Mouse (Mus musculus) layer of hippocampus, adult 9-11 months (tissue): ENCODE results near the gene Olfr686.

ENCODE experiments used
- DNase-seq: peaks from one replicate; pipeline ENCODE4 v3.0.0; 2022

The Olfr686 gene

DNA sequence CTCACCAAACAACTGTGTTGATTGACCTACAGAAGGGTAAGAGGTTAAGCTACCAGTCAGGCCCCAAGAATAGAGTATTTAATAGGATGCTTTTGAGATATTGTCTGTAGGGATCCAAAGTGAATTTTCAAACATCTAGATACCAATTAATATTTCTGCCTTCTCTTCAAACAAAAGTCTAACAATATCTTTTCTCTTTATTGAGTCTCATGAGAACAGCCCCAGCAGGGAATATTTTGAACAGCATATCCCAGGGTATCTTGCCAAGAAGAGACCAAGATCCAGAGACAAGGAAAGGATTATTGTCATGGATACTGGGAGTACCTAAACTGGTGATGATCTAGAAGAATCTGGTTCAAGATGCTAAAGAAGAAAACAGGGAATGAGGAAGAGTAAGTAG lies at the start of gene Olfr686:
Gene Olfr686 (minus strand): TSS at position 101 of the 400 bp plus-strand sequence.
- no peak for DNase-seq

DNA sequence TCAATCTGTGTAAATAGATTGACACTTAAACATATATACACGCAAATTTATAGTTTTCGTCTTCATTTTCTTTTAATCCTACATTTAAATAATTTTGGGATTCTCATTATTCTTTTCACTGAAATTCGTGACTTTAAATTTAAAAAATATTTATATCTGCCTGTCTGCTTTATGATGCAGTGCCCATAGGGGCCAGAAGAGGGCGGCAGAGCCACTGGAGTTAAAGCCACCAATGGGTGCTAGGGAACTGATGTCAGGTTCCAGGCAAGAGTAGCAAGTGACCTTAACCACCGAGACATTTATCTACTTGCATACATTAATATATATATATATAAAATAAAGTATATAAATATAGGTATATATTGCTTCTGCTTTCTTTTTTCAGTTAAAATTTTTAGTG lies 49.4 kb upstream of the Olfr686 start:
- no peak for DNase-seq

DNA sequence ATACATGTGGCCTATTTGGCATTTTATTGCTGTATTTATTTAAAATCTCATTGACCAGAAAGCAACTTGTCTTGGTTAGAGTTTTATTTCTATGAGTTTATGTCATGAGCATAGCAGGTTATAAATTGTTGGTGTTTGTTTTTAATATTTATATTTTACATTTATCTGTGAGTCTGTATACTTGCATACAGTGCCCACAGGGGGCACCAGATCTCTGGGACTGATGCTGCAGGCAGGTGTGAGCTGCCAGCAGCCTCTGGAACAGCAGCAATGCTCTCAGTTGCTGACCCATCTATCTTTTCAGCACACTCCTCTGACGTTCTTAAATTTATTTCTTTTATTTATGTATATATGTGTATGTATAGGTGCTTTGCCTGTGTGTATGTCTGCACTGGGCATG lies 40.9 kb upstream of the Olfr686 start:
- no peak for DNase-seq

DNA sequence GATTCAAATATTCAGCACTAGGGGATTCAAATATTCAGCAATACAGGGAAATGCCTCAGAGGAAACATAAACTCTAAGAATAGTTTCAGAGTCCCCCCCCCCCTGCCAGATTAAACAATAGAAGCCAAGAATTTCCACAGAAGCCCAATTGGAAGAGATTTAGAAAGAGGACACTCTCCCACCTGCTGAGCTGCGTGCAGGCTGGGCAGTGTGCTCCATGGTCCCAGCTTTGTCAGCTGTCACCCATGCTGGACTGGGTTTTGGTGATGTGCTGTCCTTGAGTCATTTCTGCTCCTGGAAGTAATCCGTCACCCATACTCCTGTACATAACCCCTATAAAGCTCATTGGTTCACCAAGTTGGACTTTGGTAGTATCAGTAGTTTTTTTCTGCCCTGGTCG lies 40.4 kb upstream of the Olfr686 start:
- DNase-seq = no peak

GRCm38 (mm10) chr7:105229386-105229785 lies 22.1 kb upstream of the Olfr686 start:
- DNase-seq = no peak

DNA sequence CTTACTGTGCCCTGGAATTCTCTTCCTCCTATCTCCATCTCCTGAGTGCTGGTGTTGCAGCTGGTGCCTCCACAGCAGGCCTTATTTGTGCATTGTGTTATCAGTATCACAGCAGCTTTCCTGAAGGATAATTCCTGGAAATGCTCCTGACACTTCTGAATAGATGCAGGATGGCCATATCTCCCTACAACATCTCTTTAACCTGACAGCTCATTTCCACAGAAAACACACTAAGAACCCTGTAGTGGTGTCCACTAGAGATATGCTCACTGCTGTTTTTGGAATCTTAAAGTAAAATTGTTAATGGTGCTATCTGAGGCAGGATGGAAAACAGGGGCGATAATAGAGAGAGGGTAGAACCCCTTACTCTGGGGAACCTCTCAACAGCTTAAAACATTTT lies 20.9 kb upstream of the Olfr686 start:
- DNase-seq = no peak

- no peak for DNase-seq
Observed at GRCm38 (mm10) chr7:105226703-105227102, 19.4 kb upstream of the Olfr686 start.

DNA sequence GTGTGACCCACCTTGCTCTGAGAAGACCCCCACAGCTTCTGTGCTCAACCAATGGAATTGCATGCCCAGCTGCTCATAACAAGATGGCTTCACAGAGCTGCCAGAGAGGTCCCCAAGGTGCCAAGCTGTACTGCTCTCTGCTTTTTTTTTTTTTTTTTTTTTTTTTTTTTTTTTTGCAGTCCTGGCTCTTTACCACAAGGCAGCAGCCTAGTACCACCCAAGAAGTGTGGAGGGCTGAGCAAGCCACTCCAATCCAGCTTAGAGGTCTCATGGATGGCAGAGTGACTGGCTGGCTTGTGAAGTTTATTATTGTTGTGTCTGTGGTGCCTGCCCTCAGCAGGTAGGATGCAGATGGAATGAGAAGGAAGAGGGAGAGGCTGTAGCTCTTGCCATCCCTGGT lies 18.8 kb upstream of the Olfr686 start:
- DNase-seq = no peak

GRCm38 (mm10) chr7:105218281-105218680 lies 11.0 kb upstream of the Olfr686 start:
- DNase-seq = no peak

- peak; percentile 56 for DNase-seq
Observed at GRCm38 (mm10) chr7:105214761-105215160, 7.5 kb upstream of the Olfr686 start.

DNA sequence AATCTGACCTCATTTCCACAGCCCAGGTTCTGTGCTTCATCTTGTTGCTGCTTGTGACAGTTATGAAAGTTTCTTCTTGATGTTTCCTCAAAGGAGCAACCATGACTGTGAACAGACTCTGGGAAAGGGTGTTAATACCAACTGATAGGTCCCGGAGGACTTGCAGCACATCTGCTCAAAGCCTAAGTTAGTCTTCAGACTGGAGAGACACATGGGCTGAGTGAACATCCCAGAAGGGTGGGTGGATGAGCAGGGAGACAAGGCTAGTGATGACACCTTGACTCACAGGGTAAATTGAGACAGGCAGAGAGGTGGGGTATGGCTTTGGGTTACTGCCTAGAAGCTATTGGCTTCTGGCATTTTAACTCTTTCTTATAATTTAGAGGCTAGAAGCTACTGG lies 21.4 kb downstream of the Olfr686 start, which contains the start of gene Olfr685:
Gene Olfr685 (minus strand): TSS at position 101 of the 400 bp plus-strand sequence.
- no peak for DNase-seq

DNA sequence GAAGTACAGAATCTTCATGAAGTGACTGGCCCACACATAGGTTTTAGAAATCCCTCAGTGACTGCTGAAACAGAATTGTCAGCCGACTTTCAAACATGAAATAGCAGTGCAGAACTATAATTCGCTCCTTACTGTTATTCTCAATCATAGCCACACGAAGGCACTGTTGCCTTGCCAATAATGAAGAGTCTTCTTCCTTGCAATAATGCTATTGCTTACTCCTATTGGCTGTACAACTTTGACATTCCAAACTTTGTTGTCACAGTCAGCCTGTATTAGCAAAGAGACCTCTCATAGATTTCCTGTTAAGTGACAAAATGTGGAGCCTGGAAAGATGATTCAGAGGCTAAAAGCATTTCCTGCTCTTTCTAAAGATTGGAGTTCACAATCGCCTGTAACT lies 36.5 kb downstream of the Olfr686 start:
- peak; percentile 6 for DNase-seq

DNA sequence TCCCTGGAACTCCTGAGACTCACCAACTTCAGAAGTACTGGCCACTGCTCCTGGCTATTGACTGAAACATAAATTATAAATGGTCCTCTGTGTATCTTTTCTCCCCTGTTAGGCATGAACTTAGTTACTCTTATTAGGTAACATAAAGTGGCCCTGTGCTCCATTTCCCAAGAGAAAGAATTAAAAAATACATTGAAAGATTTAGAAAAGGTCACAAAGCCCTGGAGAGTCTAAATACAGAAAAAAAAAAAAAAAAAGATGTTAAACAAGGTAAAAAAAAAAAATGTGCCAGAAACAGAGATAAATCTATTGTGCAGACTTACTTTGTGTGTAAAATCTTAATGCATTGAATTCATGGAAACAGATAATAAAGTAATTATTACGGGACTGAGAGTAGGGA lies 43.7 kb downstream of the Olfr686 start, which contains the start of gene Olfr684:
Gene Olfr684 (minus strand): TSS at position 101 of the 400 bp plus-strand sequence.
- no peak for DNase-seq
